Mouse (Mus musculus): ENCODE measurements around the gene Nom1. TPM values are rescaled to one million over a fixed set of nuclear protein-coding genes. Genes with fewer than 3 reads are reported as not detected.
A peak's percentile ranks its signal among the peaks of the same experiment; 100 is the strongest.

Nom1 gene
- polyA plus RNA-seq, 1 experiment from 2014 or later: 19.0 TPM

DNA sequence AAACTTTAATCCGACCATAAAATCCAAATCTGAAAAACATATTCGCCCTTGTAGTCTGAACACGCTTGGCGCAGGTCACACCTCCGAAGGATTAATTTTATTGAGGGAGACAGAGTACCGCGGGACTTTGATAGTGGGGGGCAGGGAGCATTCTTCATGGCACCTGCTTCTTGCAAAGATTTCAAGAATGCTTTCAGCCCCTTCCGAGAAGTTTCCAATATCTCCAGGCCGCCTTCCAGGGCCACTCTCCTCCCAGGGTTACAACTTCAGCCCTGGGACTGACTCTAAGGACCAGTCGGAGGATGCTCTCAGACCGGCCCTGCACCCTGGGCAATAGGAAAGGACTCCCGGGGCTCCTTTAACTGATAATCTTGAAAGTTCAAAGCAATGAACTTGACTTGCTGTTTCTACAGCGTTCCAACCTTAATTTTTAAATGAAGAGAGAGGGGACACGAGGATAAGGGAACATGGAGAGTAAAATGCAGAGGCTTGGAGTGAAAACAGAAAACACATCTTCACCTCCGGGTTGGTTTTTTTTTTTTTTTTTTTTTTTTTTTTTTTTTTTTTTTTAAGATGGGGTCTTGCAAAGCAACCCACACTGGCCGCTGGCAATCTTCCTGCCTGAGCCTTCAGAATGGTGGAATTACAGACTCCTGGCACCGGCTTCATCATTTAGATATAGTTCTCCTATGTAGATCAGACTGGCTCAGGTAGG is 34.0 kb downstream of the Nom1 start:
- Histone ChIP-seq H3K4me1 (ENCODE audit: control insufficient read depth, insufficient read depth, low read length) (peaks cover 6% of the 10 kb centered on the region; the same call in 1 of the 2 replicates), H3K9ac (ENCODE audit: low read length) (no peak overlapping the region), H3K36me3 (ENCODE audit: control insufficient read depth, insufficient read depth) (no peaks in the 10 kb centered on the region), H3K4me2 (ENCODE audit: low read depth, low read length) (peak overlapping the region; percentile 88), H3K9me3 (replicated peaks; ENCODE audit: control insufficient read depth, low read length) (no peaks in the 10 kb centered on the region), H3K27ac (ENCODE audit: low read length) (no peak overlapping the region), H3K4me3 (ENCODE audit: low read length) (peak overlapping the region; percentile 60), H3K27me3 (ENCODE audit: control insufficient read depth, insufficient read depth, low read length) (peaks cover 68% of the 10 kb centered on the region)
- WGBS: 2% methylated on average over 17 of the region's 17 CpGs
- ATAC-seq (replicated peaks; ENCODE audit: extremely low read depth, insufficient read depth, low FRiP score): no peak

GRCm38 (mm10) chr5:29469501-29469900 is 35.0 kb downstream of the Nom1 start:
- peaks cover 78% of the 10 kb centered on the region for H3K27me3 ChIP-seq (ENCODE audit: control insufficient read depth, insufficient read depth, low read length)
- WGBS: 16% methylated on average over 4 of the region's 4 CpGs
- no peaks in the 10 kb centered on the region for H3K36me3 ChIP-seq (ENCODE audit: control insufficient read depth, insufficient read depth)
- H3K4me1 ChIP-seq (ENCODE audit: control insufficient read depth, insufficient read depth, low read length): peaks cover 6% of the 10 kb centered on the region; the same call in 1 of the 2 replicates
- no peak overlapping the region for H3K4me2 ChIP-seq (ENCODE audit: low read depth, low read length)
- no peak for ATAC-seq (replicated peaks; ENCODE audit: extremely low read depth, insufficient read depth, low FRiP score)
- H3K9me3 ChIP-seq (replicated peaks; ENCODE audit: control insufficient read depth, low read length): no peaks in the 10 kb centered on the region
- H3K9ac ChIP-seq (ENCODE audit: low read length): no peak overlapping the region
- H3K27ac ChIP-seq (ENCODE audit: low read length): no peak overlapping the region
- no peak overlapping the region for H3K4me3 ChIP-seq (ENCODE audit: low read length)

DNA sequence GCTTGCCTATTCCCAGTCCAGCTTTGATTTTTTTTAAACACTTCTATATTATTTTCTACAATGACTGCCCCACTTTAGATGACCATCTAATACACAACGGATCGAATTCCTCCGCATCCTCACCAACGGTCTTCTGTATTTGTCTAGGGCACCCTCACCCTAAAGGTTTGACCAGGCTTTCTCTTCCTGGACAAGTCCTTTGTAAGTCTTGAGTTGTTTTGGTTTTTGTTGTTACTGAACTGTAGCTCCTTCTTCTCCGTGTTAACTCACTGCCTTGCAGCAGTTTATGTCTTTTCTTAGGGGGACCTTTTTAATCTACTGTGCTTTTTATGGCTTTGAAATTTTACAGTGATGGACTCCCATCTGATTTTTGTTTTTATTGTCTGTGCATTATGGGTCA is 35.8 kb downstream of the Nom1 start:
- Histone ChIP-seq H3K4me2 (ENCODE audit: low read depth, low read length) (no peak overlapping the region), H3K4me3 (ENCODE audit: low read length) (no peak overlapping the region), H3K4me1 (ENCODE audit: control insufficient read depth, insufficient read depth, low read length) (peaks cover 6% of the 10 kb centered on the region; the same call in 1 of the 2 replicates)

DNA sequence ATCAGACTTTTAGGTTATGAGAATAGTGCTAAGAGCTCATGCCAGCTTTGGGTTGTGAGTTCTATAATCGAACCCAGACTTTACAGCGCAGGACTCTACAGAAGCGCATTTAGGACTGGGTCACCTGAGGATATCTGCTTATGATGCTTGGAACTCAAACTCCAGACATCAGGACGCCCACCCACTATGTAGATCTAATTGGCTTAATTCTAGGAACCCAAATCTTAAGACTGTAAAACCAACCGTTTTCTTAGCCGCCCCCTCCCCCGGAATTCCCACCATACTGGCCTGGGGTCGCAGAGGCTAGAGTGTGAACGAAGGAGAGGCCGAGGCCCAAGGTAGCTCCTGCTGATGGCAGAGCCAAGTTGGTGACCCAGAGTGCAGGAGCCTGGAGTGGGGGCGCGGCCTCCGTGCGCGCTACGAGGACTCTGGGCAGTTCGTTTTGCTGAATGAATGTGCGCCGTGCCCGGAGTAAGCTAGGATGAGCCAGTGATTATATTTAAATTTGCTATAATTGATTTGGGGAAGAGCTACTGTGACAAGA is 36.5 kb downstream of the Nom1 start:
- no peak for ATAC-seq (replicated peaks; ENCODE audit: extremely low read depth, insufficient read depth, low FRiP score)
- no peaks in the 10 kb centered on the region for H3K36me3 ChIP-seq (ENCODE audit: control insufficient read depth, insufficient read depth)
- no peaks in the 10 kb centered on the region for H3K9me3 ChIP-seq (replicated peaks; ENCODE audit: control insufficient read depth, low read length)
- H3K4me1 ChIP-seq (ENCODE audit: control insufficient read depth, insufficient read depth, low read length): peaks cover 6% of the 10 kb centered on the region; the same call in 1 of the 2 replicates
- H3K9ac ChIP-seq (ENCODE audit: low read length): no peak overlapping the region
- H3K27me3 ChIP-seq (ENCODE audit: control insufficient read depth, insufficient read depth, low read length): peaks cover 92% of the 10 kb centered on the region
- H3K4me3 ChIP-seq (ENCODE audit: low read length): no peak overlapping the region
- H3K4me2 ChIP-seq (ENCODE audit: low read depth, low read length): no peak overlapping the region
- H3K27ac ChIP-seq (ENCODE audit: low read length): no peak overlapping the region
- 5% methylated on average over 20 of the region's 20 CpGs for WGBS

More for the DNA sequence above, 35.8 kb downstream of the Nom1 start:
- 17% methylated on average over 5 of the region's 5 CpGs for WGBS
- Histone ChIP-seq H3K9ac (ENCODE audit: low read length) (no peak overlapping the region), H3K27ac (ENCODE audit: low read length) (no peak overlapping the region), H3K9me3 (replicated peaks; ENCODE audit: control insufficient read depth, low read length) (no peaks in the 10 kb centered on the region), H3K36me3 (ENCODE audit: control insufficient read depth, insufficient read depth) (no peaks in the 10 kb centered on the region), H3K27me3 (ENCODE audit: control insufficient read depth, insufficient read depth, low read length) (peaks cover 86% of the 10 kb centered on the region)
- ATAC-seq (replicated peaks; ENCODE audit: extremely low read depth, insufficient read depth, low FRiP score): no peak

GRCm38 (mm10) chr5:29471396-29471795 is 36.9 kb downstream of the Nom1 start:
- H3K4me3 ChIP-seq (ENCODE audit: low read length): no peak overlapping the region
- no peak overlapping the region for H3K4me2 ChIP-seq (ENCODE audit: low read depth, low read length)
- peaks cover 93% of the 10 kb centered on the region for H3K27me3 ChIP-seq (ENCODE audit: control insufficient read depth, insufficient read depth, low read length)
- H3K4me1 ChIP-seq (ENCODE audit: control insufficient read depth, insufficient read depth, low read length): peaks cover 6% of the 10 kb centered on the region; the same call in 1 of the 2 replicates
- H3K27ac ChIP-seq (ENCODE audit: low read length): no peak overlapping the region
- 4% methylated on average over 11 of the region's 11 CpGs for WGBS
- ATAC-seq (replicated peaks; ENCODE audit: extremely low read depth, insufficient read depth, low FRiP score): no peak
- no peaks in the 10 kb centered on the region for H3K9me3 ChIP-seq (replicated peaks; ENCODE audit: control insufficient read depth, low read length)
- no peaks in the 10 kb centered on the region for H3K36me3 ChIP-seq (ENCODE audit: control insufficient read depth, insufficient read depth)
- no peak overlapping the region for H3K9ac ChIP-seq (ENCODE audit: low read length)

- Histone ChIP-seq H3K4me2 (ENCODE audit: low read depth, low read length) (no peak overlapping the region), H3K4me1 (ENCODE audit: control insufficient read depth, insufficient read depth, low read length) (peaks cover 6% of the 10 kb centered on the region; the same call in 1 of the 2 replicates), H3K9me3 (replicated peaks; ENCODE audit: control insufficient read depth, low read length) (no peaks in the 10 kb centered on the region), H3K36me3 (ENCODE audit: control insufficient read depth, insufficient read depth) (no peaks in the 10 kb centered on the region), H3K27ac (ENCODE audit: low read length) (no peak overlapping the region), H3K27me3 (ENCODE audit: control insufficient read depth, insufficient read depth, low read length) (peaks cover 93% of the 10 kb centered on the region), H3K4me3 (ENCODE audit: low read length) (no peak overlapping the region), H3K9ac (ENCODE audit: low read length) (no peak overlapping the region)
- no peak for ATAC-seq (replicated peaks; ENCODE audit: extremely low read depth, insufficient read depth, low FRiP score)
- WGBS: 2% methylated on average over 22 of the region's 22 CpGs
These were observed 37.6 kb downstream of the Nom1 start for GRCm38 (mm10) chr5:29471855-29472665.

GRCm38 (mm10) chr5:29473551-29474245 is 39.2 kb downstream of the Nom1 start:
- Histone ChIP-seq H3K4me3 (ENCODE audit: low read length) (no peak overlapping the region), H3K4me2 (ENCODE audit: low read depth, low read length) (no peak overlapping the region), H3K36me3 (ENCODE audit: control insufficient read depth, insufficient read depth) (no peaks in the 10 kb centered on the region), H3K27ac (ENCODE audit: low read length) (no peak overlapping the region), H3K4me1 (ENCODE audit: control insufficient read depth, insufficient read depth, low read length) (peaks cover 6% of the 10 kb centered on the region; the same call in 1 of the 2 replicates), H3K27me3 (ENCODE audit: control insufficient read depth, insufficient read depth, low read length) (peaks cover 98% of the 10 kb centered on the region), H3K9me3 (replicated peaks; ENCODE audit: control insufficient read depth, low read length) (no peaks in the 10 kb centered on the region), H3K9ac (ENCODE audit: low read length) (no peak overlapping the region)
- ATAC-seq (replicated peaks; ENCODE audit: extremely low read depth, insufficient read depth, low FRiP score): no peak
- WGBS: under 1% methylated on average over 35 of the region's 35 CpGs

GRCm38 (mm10) chr5:29474246-29474960 is 39.9 kb downstream of the Nom1 start:
- Histone ChIP-seq H3K27me3 (ENCODE audit: control insufficient read depth, insufficient read depth, low read length) (peaks cover 97% of the 10 kb centered on the region), H3K27ac (ENCODE audit: low read length) (no peak overlapping the region), H3K4me3 (ENCODE audit: low read length) (no peak overlapping the region), H3K4me1 (ENCODE audit: control insufficient read depth, insufficient read depth, low read length) (peaks cover 11% of the 10 kb centered on the region), H3K9me3 (replicated peaks; ENCODE audit: control insufficient read depth, low read length) (no peaks in the 10 kb centered on the region), H3K9ac (ENCODE audit: low read length) (no peak overlapping the region), H3K4me2 (ENCODE audit: low read depth, low read length) (no peak overlapping the region), H3K36me3 (ENCODE audit: control insufficient read depth, insufficient read depth) (no peaks in the 10 kb centered on the region)
- no peak for ATAC-seq (replicated peaks; ENCODE audit: extremely low read depth, insufficient read depth, low FRiP score)
- WGBS: 3% methylated on average over 35 of the region's 35 CpGs
